Mouse (Mus musculus) thymus, adult 2 months (tissue): ENCODE results near the gene Ripply1. TPM values are rescaled to one million over a fixed set of nuclear protein-coding genes. Genes with fewer than 3 reads are reported as not detected.

Experiments
- DNase-seq: peaks from one replicate; pipeline ENCODE4 v3.0.0; 2021
- H3K27ac ChIP-seq: fragments of 200-500 bp; 2 replicates; pipeline ENCODE4 v1.5.1; 2012; ENCODE audit warnings: low read length, control low read depth; ENCODE audit not compliant: control insufficient read depth, insufficient read depth
- H3K27me3 ChIP-seq: fragments of 200-500 bp; 2 replicates; pipeline ENCODE4 v1.6.1; 2012; ENCODE audit warnings: mild to moderate bottlenecking, low read length, moderate library complexity, mixed read lengths; ENCODE audit not compliant: control insufficient read depth, insufficient read depth
- H3K36me3 ChIP-seq: fragments of 200-500 bp; 2 replicates; pipeline ENCODE4 v1.6.1; 2012; ENCODE audit warnings: mild to moderate bottlenecking, low read length, moderate library complexity; ENCODE audit not compliant: control insufficient read depth, insufficient read depth
- H3K4me1 ChIP-seq: fragments of 200-500 bp; replicated peaks from 2 replicates; pipeline ENCODE4 v1.6.1; 2012; ENCODE audit warnings: low read length; ENCODE audit not compliant: control insufficient read depth, insufficient read depth
- H3K4me3 ChIP-seq: fragments of 200-500 bp; 2 replicates; pipeline ENCODE4 v1.5.1; 2012; ENCODE audit warnings: mild to moderate bottlenecking, low read length, control low read depth, moderate library complexity; ENCODE audit not compliant: control insufficient read depth, insufficient read depth
- CTCF ChIP-seq: fragments of 200-500 bp; IDR thresholded peaks from 2 replicates; pipeline ENCODE4 v1.5.1; 2012; ENCODE audit warnings: mild to moderate bottlenecking, control low read depth, low read length, moderate library complexity, borderline replicate concordance; ENCODE audit not compliant: control insufficient read depth, poor library complexity, insufficient read depth; ENCODE audit errors: extremely low read depth
- POLR2A ChIP-seq: fragments of 200-500 bp; IDR thresholded peaks from 2 replicates; pipeline ENCODE4 v1.6.1; 2012; ENCODE audit warnings: mild to moderate bottlenecking, low read length, control low read depth, moderate library complexity; ENCODE audit not compliant: control insufficient read depth, poor library complexity, insufficient read depth; ENCODE audit errors: extremely low read depth
- WGBS: fragments of 180-500 bp; shearing (Covaris S2); methylation state at CpG from one replicate; pipeline ENCODE4 v1.1.7; 2018; 5-methylcytosine and 5-hydroxymethylcytosine counted together
- polyA plus RNA-seq: library from polyadenylated mRNA; depleted of rRNA; stranded (reverse); fragments of >200 nt; gene quantifications from 2 replicates; pipeline ENCODE4 v1.2.3, GENCODE M21; 2012

Gene Ripply1
- polyA plus RNA-seq, 1 experiment = 0.22 TPM

- no peaks in the 10 kb centered on the region for H3K4me1 ChIP-seq
- no peaks in the 10 kb centered on the region for H3K27me3 ChIP-seq
- H3K36me3 ChIP-seq = no peaks in the 10 kb centered on the region
- no peak for DNase-seq
- WGBS = 13% methylated on average over 1 of the region's 1 CpGs
- no peak overlapping the region for H3K4me3 ChIP-seq
- TF ChIP-seq CTCF (no peak), POLR2A (no peak)
- no peak overlapping the region for H3K27ac ChIP-seq
Measured at GRCm38 (mm10) chrX:139785764-139786163, 3.6 kb upstream of the Ripply1 start.

DNA sequence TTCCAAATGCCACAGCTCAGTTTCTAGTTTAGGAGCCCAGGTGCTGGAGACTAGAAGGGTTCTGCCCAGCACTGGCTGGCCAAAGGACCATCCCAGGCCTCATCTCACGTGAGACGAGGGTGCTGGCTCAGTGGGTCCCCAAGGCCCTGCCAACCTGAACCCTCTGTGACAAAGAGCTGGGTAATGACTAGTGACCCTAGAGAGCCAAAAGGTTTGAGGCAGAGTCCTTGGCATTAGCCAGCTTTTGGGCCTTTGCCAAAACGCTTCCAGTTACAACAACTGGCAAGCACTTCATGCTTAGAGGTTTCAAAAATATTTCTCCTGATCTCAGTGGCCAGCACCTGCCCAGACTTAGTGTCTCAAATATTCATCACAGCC lies 881 bp upstream of the Ripply1 start:
- Histone ChIP-seq H3K4me1 (no peaks in the 10 kb centered on the region), H3K27me3 (no peaks in the 10 kb centered on the region), H3K36me3 (no peaks in the 10 kb centered on the region), H3K27ac (no peak overlapping the region), H3K4me3 (no peak overlapping the region)
- TF ChIP-seq CTCF (no peak), POLR2A (no peak)
- DNase-seq = no peak
- WGBS = 92% methylated on average over 3 of the region's 3 CpGs

DNA sequence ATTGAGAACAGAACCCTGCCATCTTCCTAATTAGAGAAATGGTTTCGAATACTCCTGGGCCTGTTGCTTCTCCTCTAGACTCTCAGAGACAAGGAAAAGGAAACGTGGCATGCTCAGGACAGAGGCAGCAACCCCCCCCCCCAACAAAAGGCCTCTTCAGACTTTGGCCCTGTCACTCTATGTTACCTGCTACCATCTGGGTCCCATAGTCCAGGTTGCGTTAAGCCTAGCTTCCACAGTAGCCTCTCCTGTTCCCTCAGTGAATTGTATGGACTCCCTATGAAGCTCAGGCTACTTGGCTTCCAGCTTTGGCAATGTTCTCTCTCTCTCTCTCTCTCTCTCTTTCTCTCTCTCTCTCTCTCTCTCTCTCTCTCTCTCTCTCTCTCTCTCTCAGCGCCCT lies 590 bp downstream of the Ripply1 start:
- H3K4me1 ChIP-seq = no peaks in the 10 kb centered on the region
- no peak overlapping the region for H3K27ac ChIP-seq
- WGBS = 96% methylated on average over 4 of the region's 4 CpGs
- no peak for DNase-seq
- no peaks in the 10 kb centered on the region for H3K36me3 ChIP-seq
- no peak overlapping the region for H3K4me3 ChIP-seq
- H3K27me3 ChIP-seq = no peaks in the 10 kb centered on the region
- TF ChIP-seq CTCF (no peak), POLR2A (no peak)

DNA sequence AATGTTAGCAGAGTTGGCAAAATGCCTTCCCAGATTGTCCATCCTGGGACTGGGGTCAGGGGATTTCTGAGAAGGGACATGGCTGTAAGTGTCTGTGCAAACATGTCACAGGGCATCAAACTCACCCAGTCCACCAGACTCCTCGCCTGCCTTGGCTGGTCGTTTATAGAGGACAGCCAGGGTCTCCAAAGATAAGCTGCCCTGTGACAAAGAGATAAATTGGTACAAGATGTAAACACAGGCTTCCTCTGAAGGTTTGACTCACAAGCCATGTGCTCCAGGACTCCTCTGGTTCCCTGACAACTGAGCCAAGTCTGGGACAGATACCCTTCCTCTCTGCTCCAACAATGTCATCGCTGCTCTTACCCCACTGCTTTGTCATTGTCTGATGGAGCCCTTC lies 1.2 kb downstream of the Ripply1 start:
- no peaks in the 10 kb centered on the region for H3K36me3 ChIP-seq
- H3K4me1 ChIP-seq = no peaks in the 10 kb centered on the region
- TF ChIP-seq CTCF = no peak
- no peak for TF ChIP-seq POLR2A
- no peak for DNase-seq
- no peaks in the 10 kb centered on the region for H3K27me3 ChIP-seq
- H3K27ac ChIP-seq = no peak overlapping the region
- no peak overlapping the region for H3K4me3 ChIP-seq
- 89% methylated on average over 3 of the region's 3 CpGs for WGBS

DNA sequence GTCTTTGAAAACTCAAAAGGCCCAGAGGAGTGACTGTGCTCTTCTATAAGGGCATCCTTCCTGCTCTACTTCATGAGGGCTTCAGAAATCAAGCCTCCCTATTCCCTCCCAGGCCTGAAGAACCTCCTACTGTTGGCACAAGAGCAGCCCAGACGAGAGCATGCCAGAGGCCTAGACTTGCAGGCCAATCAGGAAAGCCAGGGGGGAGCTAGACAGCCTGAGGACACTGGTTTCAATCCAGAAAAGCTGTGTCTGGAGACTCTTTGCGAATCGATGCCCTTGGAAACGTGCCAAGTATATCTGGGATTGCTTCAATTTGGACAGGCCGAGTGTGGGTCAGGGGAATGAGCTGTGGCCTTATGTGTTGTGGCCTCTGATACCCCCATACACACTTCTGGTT lies 2.8 kb downstream of the Ripply1 start:
- Histone ChIP-seq H3K4me3 (no peak overlapping the region), H3K27me3 (no peaks in the 10 kb centered on the region), H3K36me3 (no peaks in the 10 kb centered on the region), H3K4me1 (no peaks in the 10 kb centered on the region), H3K27ac (no peak overlapping the region)
- TF ChIP-seq POLR2A = no peak
- TF ChIP-seq CTCF = no peak
- 85% methylated on average over 5 of the region's 5 CpGs for WGBS
- DNase-seq = no peak

DNA sequence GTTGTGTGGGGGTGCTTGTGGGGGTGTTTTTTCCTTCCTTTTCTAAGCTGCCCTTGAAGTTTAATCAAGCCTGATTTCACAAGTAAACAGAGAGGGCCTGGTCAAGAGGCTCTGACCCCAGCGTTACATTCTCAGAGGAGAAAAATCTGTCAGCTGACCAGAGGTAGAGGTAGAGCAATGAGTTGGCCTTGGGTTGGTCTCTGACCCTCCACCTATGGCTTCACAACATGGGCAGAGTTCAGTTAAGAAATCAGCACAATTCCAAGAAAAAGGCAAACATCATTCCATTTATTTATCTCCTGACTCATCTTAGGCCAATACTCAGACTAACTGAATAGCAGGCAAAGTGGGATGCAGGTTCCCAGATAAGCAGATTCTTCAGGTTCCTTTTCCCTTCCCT lies 3.3 kb downstream of the Ripply1 start:
- H3K27me3 ChIP-seq = no peaks in the 10 kb centered on the region
- DNase-seq = no peak
- TF ChIP-seq CTCF (no peak), POLR2A (no peak)
- no peak overlapping the region for H3K27ac ChIP-seq
- H3K4me3 ChIP-seq = no peak overlapping the region
- WGBS = 91% methylated on average over 1 of the region's 1 CpGs
- no peaks in the 10 kb centered on the region for H3K36me3 ChIP-seq
- H3K4me1 ChIP-seq = no peaks in the 10 kb centered on the region

DNA sequence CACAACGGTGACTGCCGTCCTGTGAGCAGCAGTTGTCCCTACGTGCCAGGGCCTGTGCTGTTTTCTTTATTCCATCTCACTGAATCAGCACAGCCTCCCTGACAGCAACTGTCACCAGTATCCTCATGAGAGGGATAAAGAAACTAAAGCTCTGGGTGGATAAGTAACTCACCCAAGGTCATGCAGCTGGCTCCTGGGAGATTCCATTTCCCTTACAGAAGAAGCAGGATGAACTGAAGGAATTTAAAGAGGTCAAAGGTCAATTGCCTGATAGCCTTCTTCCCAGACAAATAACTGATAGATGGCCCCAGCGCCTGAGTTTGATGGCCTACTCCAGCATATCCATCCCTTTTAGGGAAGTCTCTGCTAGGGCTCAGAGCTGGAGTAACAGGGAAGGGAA lies 4.8 kb downstream of the Ripply1 start:
- 86% methylated on average over 4 of the region's 4 CpGs for WGBS
- H3K4me1 ChIP-seq = no peaks in the 10 kb centered on the region
- no peak overlapping the region for H3K4me3 ChIP-seq
- H3K27me3 ChIP-seq = no peaks in the 10 kb centered on the region
- DNase-seq = no peak
- no peak overlapping the region for H3K27ac ChIP-seq
- TF ChIP-seq POLR2A = no peak
- TF ChIP-seq CTCF = no peak
- no peaks in the 10 kb centered on the region for H3K36me3 ChIP-seq

GRCm38 (mm10) chrX:139775084-139775612 lies 7.0 kb downstream of the Ripply1 start:
- H3K27ac ChIP-seq = no peak overlapping the region
- TF ChIP-seq CTCF = no peak
- no peak for TF ChIP-seq POLR2A
- H3K4me1 ChIP-seq = no peaks in the 10 kb centered on the region
- 86% methylated on average over 7 of the region's 7 CpGs for WGBS
- no peaks in the 10 kb centered on the region for H3K36me3 ChIP-seq
- H3K4me3 ChIP-seq = no peak overlapping the region
- DNase-seq = no peak
- no peaks in the 10 kb centered on the region for H3K27me3 ChIP-seq
